Mouse (Mus musculus): ENCODE data around the gene Large2. TPM values are rescaled to one million over a fixed set of nuclear protein-coding genes. Genes with fewer than 3 reads are reported as not detected.
A peak's percentile ranks its signal among the peaks of the same experiment; 100 is the strongest.
"Not testable (repeated sequence)": the region's sequence is repeated elsewhere in the genome, so short reads cannot be mapped to it uniquely, and the experiment has no call there.

The Large2 gene
- polyA plus RNA-seq, 1 experiment from 2014 or later = 5.4 TPM

DNA sequence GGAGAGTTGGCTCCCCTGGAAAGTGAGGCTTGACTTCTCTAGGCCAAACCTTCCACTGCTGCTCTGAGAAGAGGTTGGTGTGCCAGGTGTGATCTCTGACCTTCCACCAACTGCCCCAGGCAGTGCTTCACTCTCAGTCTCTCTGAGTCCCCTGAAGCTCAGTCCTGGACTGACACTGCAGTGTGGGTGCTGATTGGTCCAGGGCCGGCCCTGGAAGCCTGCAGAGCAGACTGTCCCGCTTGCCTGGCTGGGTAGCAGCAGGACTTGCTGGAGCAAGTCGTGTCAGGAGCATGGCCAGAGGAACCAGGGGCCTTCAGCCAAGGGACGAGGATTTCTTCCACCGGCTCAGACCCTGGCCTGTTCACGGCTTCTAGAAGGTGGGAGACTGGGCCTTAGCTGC, 30.1 kb upstream of the Large2 start:
- no peak overlapping the region for H3K27ac ChIP-seq (ENCODE audit: low read depth, low read length)
- 85% methylated on average over 6 of the region's 6 CpGs for WGBS
- H3K4me2 ChIP-seq = no peak overlapping the region
- no peak overlapping the region for H3K9ac ChIP-seq (ENCODE audit: low read depth, low read length)
- DNase-seq (ENCODE audit: low spot score) = no peak
- no peak for ATAC-seq (replicated peaks; ENCODE audit: low FRiP score)
- H3K27me3 ChIP-seq (replicated peaks; ENCODE audit: control insufficient read depth, insufficient read depth, low read length) = peaks cover 10% of the 10 kb centered on the region
- peaks cover 26% of the 10 kb centered on the region for H3K36me3 ChIP-seq (ENCODE audit: control insufficient read depth, insufficient read depth, low read length)
- no peak overlapping the region for H3K4me3 ChIP-seq (ENCODE audit: low read depth, low read length)
- H3K9me3 ChIP-seq (ENCODE audit: control insufficient read depth, low read length) = no peaks in the 10 kb centered on the region
- no peaks in the 10 kb centered on the region for H3K4me1 ChIP-seq (replicated peaks; ENCODE audit: control insufficient read depth, insufficient read depth, low read length)

DNA sequence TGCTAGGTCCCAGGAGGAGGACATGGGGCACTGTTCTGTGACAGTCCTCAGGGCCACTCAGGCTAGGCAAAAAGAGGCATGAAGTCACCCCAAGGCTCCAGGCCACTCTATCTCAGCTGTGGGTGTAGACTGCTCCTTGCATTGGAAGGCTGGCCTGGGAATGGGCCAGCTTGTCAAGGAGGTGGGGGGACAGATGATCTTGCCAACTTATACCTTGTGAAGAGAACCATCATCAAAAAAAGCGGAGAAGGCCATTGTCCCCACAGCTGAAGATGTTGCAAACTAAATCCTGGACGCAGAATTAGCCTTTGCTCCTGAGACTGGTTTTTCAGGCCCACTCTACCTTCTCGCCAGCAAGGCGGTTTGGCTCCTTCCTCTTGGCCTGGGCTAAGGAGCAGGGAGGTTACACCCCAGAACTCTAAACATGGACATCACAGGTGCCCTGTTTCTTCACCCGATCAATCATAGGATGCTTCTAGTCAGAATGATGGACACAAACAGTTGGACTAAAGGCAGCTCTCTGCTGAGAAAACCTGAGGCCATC, 29.2 kb upstream of the Large2 start:
- 93% methylated on average over 5 of the region's 5 CpGs for WGBS
- Histone ChIP-seq H3K4me1 (replicated peaks; ENCODE audit: control insufficient read depth, insufficient read depth, low read length) (no peaks in the 10 kb centered on the region), H3K36me3 (ENCODE audit: control insufficient read depth, insufficient read depth, low read length) (peaks cover 20% of the 10 kb centered on the region; the same call in 1 of the 2 replicates), H3K9ac (ENCODE audit: low read depth, low read length) (no peak overlapping the region), H3K4me3 (ENCODE audit: low read depth, low read length) (no peak overlapping the region), H3K27ac (ENCODE audit: low read depth, low read length) (no peak overlapping the region), H3K9me3 (ENCODE audit: control insufficient read depth, low read length) (no peaks in the 10 kb centered on the region), H3K4me2 (no peak overlapping the region), H3K27me3 (replicated peaks; ENCODE audit: control insufficient read depth, insufficient read depth, low read length) (peaks cover 14% of the 10 kb centered on the region)
- ATAC-seq (replicated peaks; ENCODE audit: low FRiP score) (no peak), DNase-seq (ENCODE audit: low spot score) (no peak)

DNA sequence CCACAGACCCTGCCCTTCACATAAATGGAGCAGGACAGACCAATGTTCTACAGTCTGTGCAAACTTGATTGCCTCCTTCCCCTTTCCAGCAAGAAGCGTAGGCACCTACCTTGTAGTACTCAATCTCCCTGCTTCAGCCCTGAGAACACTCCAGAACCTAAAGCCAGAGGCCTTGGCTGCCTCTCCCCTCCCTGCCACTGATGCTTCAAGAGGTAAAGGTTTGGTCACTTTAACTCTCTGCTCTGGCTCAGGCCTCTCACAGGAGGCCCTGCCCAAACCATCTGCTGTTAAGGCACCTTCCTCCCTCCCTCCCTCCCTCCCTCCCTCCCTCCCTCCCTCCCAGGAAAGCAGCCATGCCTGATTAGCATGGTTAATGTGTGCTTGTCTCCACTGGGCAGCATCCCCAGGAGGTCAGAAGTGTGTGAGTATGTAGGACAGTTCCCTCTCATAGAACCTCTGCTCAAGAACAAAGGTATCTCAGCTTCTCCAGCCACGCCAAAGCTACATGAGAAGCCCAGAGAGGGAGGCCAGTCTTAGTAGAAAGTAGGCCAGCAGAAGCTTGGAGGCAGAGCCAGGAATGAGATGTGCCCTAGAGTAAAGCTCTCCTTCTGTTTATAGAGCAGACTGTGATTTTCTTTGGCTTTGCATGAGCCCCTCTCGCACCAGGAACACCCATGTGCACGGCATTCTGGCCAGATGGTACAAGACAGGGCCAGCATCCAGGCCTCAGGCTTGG, 28.1 kb upstream of the Large2 start:
- ATAC-seq (replicated peaks; ENCODE audit: low FRiP score) (no peak), DNase-seq (ENCODE audit: low spot score) (no peak)
- Histone ChIP-seq H3K4me2 (no peak overlapping the region), H3K36me3 (ENCODE audit: control insufficient read depth, insufficient read depth, low read length) (peaks cover 10% of the 10 kb centered on the region; the same call in 1 of the 2 replicates), H3K9me3 (ENCODE audit: control insufficient read depth, low read length) (no peaks in the 10 kb centered on the region), H3K4me3 (ENCODE audit: low read depth, low read length) (no peak overlapping the region), H3K4me1 (replicated peaks; ENCODE audit: control insufficient read depth, insufficient read depth, low read length) (no peaks in the 10 kb centered on the region), H3K27ac (ENCODE audit: low read depth, low read length) (no peak overlapping the region), H3K9ac (ENCODE audit: low read depth, low read length) (no peak overlapping the region), H3K27me3 (replicated peaks; ENCODE audit: control insufficient read depth, insufficient read depth, low read length) (peaks cover 14% of the 10 kb centered on the region)
- 79% methylated on average over 4 of the region's 4 CpGs for WGBS

- Histone ChIP-seq H3K36me3 (ENCODE audit: control insufficient read depth, insufficient read depth, low read length) (peaks cover 6% of the 10 kb centered on the region; the same call in 1 of the 2 replicates), H3K27me3 (replicated peaks; ENCODE audit: control insufficient read depth, insufficient read depth, low read length) (peaks cover 17% of the 10 kb centered on the region), H3K4me1 (replicated peaks; ENCODE audit: control insufficient read depth, insufficient read depth, low read length) (no peaks in the 10 kb centered on the region), H3K4me3 (ENCODE audit: low read depth, low read length) (peak within 1 kb of the TSS; percentile 55), H3K4me2 (peak within 1 kb of the TSS; percentile 78), H3K9me3 (ENCODE audit: control insufficient read depth, low read length) (no peaks in the 10 kb centered on the region), H3K9ac (ENCODE audit: low read depth, low read length) (peak within 1 kb of the TSS; percentile 31; the same call in 1 of the 2 replicates), H3K27ac (ENCODE audit: low read depth, low read length) (no peak within 1 kb of the TSS)
- DNase-seq (ENCODE audit: low spot score) (no peak), ATAC-seq (replicated peaks; ENCODE audit: low FRiP score) (peak; percentile 53)
- WGBS = 3% methylated on average over 52 of the region's 59 CpGs
These were observed 26.5 kb upstream of the Large2 start, which contains the start of gene Mapk8ip1 for GRCm38 (mm10) chr2:92401091-92401561. Mapk8ip1 (minus strand) TSS chr2:92401263.

- peak overlapping the region; percentile 55 for H3K4me3 ChIP-seq (ENCODE audit: low read depth, low read length)
- H3K9me3 ChIP-seq (ENCODE audit: control insufficient read depth, low read length) = no peaks in the 10 kb centered on the region
- H3K9ac ChIP-seq (ENCODE audit: low read depth, low read length) = peak overlapping the region; percentile 31; the same call in 1 of the 2 replicates
- ATAC-seq (replicated peaks; ENCODE audit: low FRiP score) = no peak
- WGBS = 5% methylated on average over 22 of the region's 22 CpGs
- no peak overlapping the region for H3K27ac ChIP-seq (ENCODE audit: low read depth, low read length)
- peaks cover 6% of the 10 kb centered on the region; the same call in 1 of the 2 replicates for H3K36me3 ChIP-seq (ENCODE audit: control insufficient read depth, insufficient read depth, low read length)
- peak overlapping the region; percentile 78 for H3K4me2 ChIP-seq
- no peaks in the 10 kb centered on the region for H3K4me1 ChIP-seq (replicated peaks; ENCODE audit: control insufficient read depth, insufficient read depth, low read length)
- peaks cover 20% of the 10 kb centered on the region for H3K27me3 ChIP-seq (replicated peaks; ENCODE audit: control insufficient read depth, insufficient read depth, low read length)
- DNase-seq (ENCODE audit: low spot score) = no peak
These were observed 26.0 kb upstream of the Large2 start for GRCm38 (mm10) chr2:92400682-92401081.

DNA sequence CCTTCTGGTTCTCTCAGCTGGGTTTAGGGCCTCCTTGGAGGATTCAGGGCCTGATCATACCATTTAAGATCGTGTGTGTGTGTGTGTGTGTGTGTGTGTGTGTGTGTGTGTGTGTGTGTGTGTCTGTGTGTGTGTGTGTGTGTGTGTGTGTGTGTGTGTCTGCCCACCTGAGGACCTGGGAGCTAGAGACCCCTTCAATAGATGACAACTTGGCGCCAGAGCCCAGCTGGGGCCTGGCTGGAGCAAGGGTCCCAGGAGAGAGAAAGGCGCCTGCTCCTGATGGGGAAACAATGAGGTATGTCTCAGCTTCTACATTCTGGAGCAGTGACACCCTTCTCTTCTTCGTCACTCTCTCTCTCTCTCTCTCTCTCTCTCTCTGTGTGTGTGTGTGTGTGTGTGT, 25.2 kb upstream of the Large2 start:
- not testable (repeated sequence) for H3K4me1 ChIP-seq (replicated peaks; ENCODE audit: control insufficient read depth, insufficient read depth, low read length); H3K4me2 ChIP-seq; ATAC-seq (replicated peaks; ENCODE audit: low FRiP score); DNase-seq (ENCODE audit: low spot score); H3K27ac ChIP-seq (ENCODE audit: low read depth, low read length); H3K36me3 ChIP-seq (ENCODE audit: control insufficient read depth, insufficient read depth, low read length); H3K4me3 ChIP-seq (ENCODE audit: low read depth, low read length); H3K9me3 ChIP-seq (ENCODE audit: control insufficient read depth, low read length); H3K9ac ChIP-seq (ENCODE audit: low read depth, low read length)
- 80% methylated on average over 4 of the region's 4 CpGs for WGBS
- peaks cover 24% of the 10 kb centered on the region for H3K27me3 ChIP-seq (replicated peaks; ENCODE audit: control insufficient read depth, insufficient read depth, low read length)

DNA sequence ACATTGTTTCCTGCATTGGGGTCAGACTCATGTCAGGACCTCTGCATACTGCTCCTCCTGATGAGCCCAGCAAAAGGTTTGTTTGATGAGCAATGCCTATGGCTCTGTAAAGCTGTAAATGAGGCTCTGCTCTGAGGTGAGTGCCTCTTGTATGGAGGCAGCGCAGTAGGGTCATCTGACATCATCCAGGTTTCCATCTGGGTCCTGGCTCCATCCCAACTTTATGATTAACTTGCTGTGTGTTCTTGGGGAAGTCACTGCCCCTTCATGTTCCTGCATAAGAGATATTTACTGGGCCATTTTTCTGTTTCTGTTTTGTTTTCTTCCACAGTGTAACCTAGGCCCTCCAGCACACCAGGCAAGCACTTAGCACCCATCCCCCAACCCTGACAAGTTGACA, 22.8 kb upstream of the Large2 start:
- Histone ChIP-seq H3K9ac (ENCODE audit: low read depth, low read length) (no peak overlapping the region), H3K27me3 (replicated peaks; ENCODE audit: control insufficient read depth, insufficient read depth, low read length) (peaks cover 48% of the 10 kb centered on the region), H3K4me1 (replicated peaks; ENCODE audit: control insufficient read depth, insufficient read depth, low read length) (peaks cover 5% of the 10 kb centered on the region; the same call in 1 of the 2 replicates), H3K9me3 (ENCODE audit: control insufficient read depth, low read length) (no peaks in the 10 kb centered on the region), H3K4me3 (ENCODE audit: low read depth, low read length) (no peak overlapping the region), H3K36me3 (ENCODE audit: control insufficient read depth, insufficient read depth, low read length) (no peaks in the 10 kb centered on the region), H3K27ac (ENCODE audit: low read depth, low read length) (no peak overlapping the region), H3K4me2 (no peak overlapping the region)
- 90% methylated on average over 1 of the region's 1 CpGs for WGBS
- DNase-seq (ENCODE audit: low spot score) (no peak), ATAC-seq (replicated peaks; ENCODE audit: low FRiP score) (no peak)

DNA sequence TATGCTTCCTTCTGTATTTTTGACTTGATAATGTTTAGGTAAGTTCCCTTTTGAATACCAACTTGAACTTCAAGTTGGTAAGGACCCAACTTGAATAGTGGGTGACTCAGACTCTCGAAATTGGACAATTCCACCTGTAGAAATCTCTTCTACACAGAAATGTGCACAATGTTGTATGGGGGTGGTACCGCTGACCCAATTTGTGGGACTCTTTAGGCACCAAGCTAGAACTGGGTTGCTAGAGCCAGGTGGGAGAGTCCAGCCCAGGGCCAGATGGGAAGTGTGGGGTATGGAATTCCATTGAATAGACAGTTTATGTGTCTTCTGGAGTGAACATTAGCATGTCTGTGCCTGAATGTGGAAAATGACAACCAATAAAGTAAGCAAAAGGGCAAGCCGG, 20.9 kb upstream of the Large2 start:
- Histone ChIP-seq H3K4me2 (no peak overlapping the region), H3K9me3 (ENCODE audit: control insufficient read depth, low read length) (no peaks in the 10 kb centered on the region), H3K36me3 (ENCODE audit: control insufficient read depth, insufficient read depth, low read length) (no peaks in the 10 kb centered on the region), H3K27ac (ENCODE audit: low read depth, low read length) (no peak overlapping the region), H3K4me1 (replicated peaks; ENCODE audit: control insufficient read depth, insufficient read depth, low read length) (peaks cover 5% of the 10 kb centered on the region), H3K9ac (ENCODE audit: low read depth, low read length) (no peak overlapping the region), H3K4me3 (ENCODE audit: low read depth, low read length) (no peak overlapping the region), H3K27me3 (replicated peaks; ENCODE audit: control insufficient read depth, insufficient read depth, low read length) (peaks cover 60% of the 10 kb centered on the region)
- WGBS = 77% methylated on average over 3 of the region's 3 CpGs
- DNase-seq (ENCODE audit: low spot score) (no peak), ATAC-seq (replicated peaks; ENCODE audit: low FRiP score) (no peak)
